Mouse (Mus musculus) CH12.LX (cell line): Measurements from ENCODE around the gene Barx2. TPM values are rescaled to one million over a fixed set of nuclear protein-coding genes. Genes with fewer than 3 reads are reported as not detected.

Source experiments
- DNase-seq: peaks from one replicate; pipeline ENCODE4 v3.0.0-alpha.2; 2013; ENCODE audit errors: extremely low read depth
- H3K27ac ChIP-seq: 2 replicates; pipeline ENCODE4 v1.5.1; 2012; ENCODE audit warnings: low read depth, mild to moderate bottlenecking, control low read depth, moderate library complexity; ENCODE audit not compliant: insufficient read depth
- H3K27me3 ChIP-seq: replicated peaks from 2 replicates; pipeline ENCODE3; 2012; ENCODE audit warnings: inconsistent platforms
- H3K36me3 ChIP-seq, 2 experiments: replicated peaks in 1 of 2; 2 replicates each; pipeline versions ENCODE3 to v1.6.1; 2012; ENCODE audit warnings: inconsistent platforms in 1 of 2, low read length in 1 of 2, mild to moderate bottlenecking in 1 of 2, mixed read lengths in 1 of 2, moderate library complexity in 1 of 2; ENCODE audit not compliant: control insufficient read depth in 1 of 2, insufficient read depth in 1 of 2
- H3K4me1 ChIP-seq, 2 experiments: 2 replicates each; pipeline ENCODE4 v1.6.1; 2012; ENCODE audit warnings: inconsistent platforms in 1 of 2, moderate library complexity in 1 of 2; ENCODE audit not compliant: insufficient read depth in 2 of 2, control insufficient read depth in 1 of 2
- H3K4me2 ChIP-seq: 2 replicates; pipeline ENCODE4 v1.6.1; 2012; ENCODE audit warnings: low read depth, mild to moderate bottlenecking, control low read depth; ENCODE audit not compliant: poor library complexity, insufficient read depth, severe bottlenecking
- H3K4me3 ChIP-seq, 3 experiments: fragments of 150-350 bp in 1 of 3; sonication (generic) in 1 of 3; replicated peaks in 1 of 3; 2 replicates each; pipeline versions ENCODE3 to v1.5.1; 2011 to 2012; ENCODE audit warnings: low read depth in 2 of 3, low read length in 2 of 3, mild to moderate bottlenecking in 2 of 3, moderate library complexity in 2 of 3, control low read depth in 1 of 3, improper control_type of control experiment in 1 of 3, inconsistent platforms in 1 of 3, mixed read lengths in 1 of 3; ENCODE audit not compliant: poor library complexity in 1 of 3
- H3K79me2 ChIP-seq: replicated peaks from 2 replicates; pipeline ENCODE4 v1.6.1; 2012; ENCODE audit warnings: mild to moderate bottlenecking, moderate library complexity; ENCODE audit not compliant: control insufficient read depth, poor library complexity, insufficient read depth, severe bottlenecking; ENCODE audit errors: extremely low read depth
- H3K9ac ChIP-seq: 2 replicates; pipeline ENCODE4 v1.6.1; 2012; ENCODE audit warnings: low read depth, mild to moderate bottlenecking, control low read depth, moderate library complexity; ENCODE audit not compliant: insufficient read depth
- H3K9me3 ChIP-seq: replicated peaks from 2 replicates; pipeline ENCODE3; 2012; ENCODE audit warnings: low read length, inconsistent platforms, mixed read lengths
- CHD1 ChIP-seq: IDR thresholded peaks from 2 replicates; pipeline ENCODE4 v1.6.1; 2012; ENCODE audit warnings: low read depth, low read length, improper control_type of control experiment, inconsistent platforms
- CTCF ChIP-seq, 2 experiments: IDR thresholded peaks in 1 of 2; conservative IDR thresholded peaks in 1 of 2; 2 replicates each; pipeline ENCODE4 v1.5.1; 2011 to 2012; ENCODE audit warnings: low read depth in 2 of 2, low read length in 2 of 2, improper control_type of control experiment in 1 of 2, inconsistent platforms in 1 of 2, mild to moderate bottlenecking in 1 of 2, moderate library complexity in 1 of 2
- GABPA ChIP-seq: IDR thresholded peaks from 2 replicates; pipeline ENCODE4 v1.6.1; 2012; ENCODE audit warnings: low read depth, low read length, improper control_type of control experiment, inconsistent platforms; ENCODE audit not compliant: insufficient replicate concordance
- HCFC1 ChIP-seq: IDR thresholded peaks from 2 replicates; pipeline ENCODE4 v1.6.1; 2012; ENCODE audit warnings: low read depth, mild to moderate bottlenecking, inconsistent platforms, low read length, improper control_type of control experiment
- JUN ChIP-seq: IDR thresholded peaks from 2 replicates; pipeline ENCODE4 v1.6.1; 2011; ENCODE audit warnings: low read depth, mild to moderate bottlenecking, low read length, improper control_type of control experiment, moderate library complexity; ENCODE audit not compliant: insufficient read depth
- MEF2A ChIP-seq: IDR thresholded peaks from 2 replicates; pipeline ENCODE4 v1.6.1; 2014; ENCODE audit warnings: low read depth, mild to moderate bottlenecking, inconsistent platforms, low read length, improper control_type of control experiment, borderline replicate concordance
- MYC ChIP-seq: IDR thresholded peaks from 2 replicates; pipeline ENCODE4 v1.6.1; 2011; ENCODE audit warnings: low read depth, mild to moderate bottlenecking, improper control_type of control experiment, low read length
- NELFE ChIP-seq: IDR thresholded peaks from 2 replicates; pipeline ENCODE4 v1.6.1; 2011; ENCODE audit warnings: low read depth, low read length, improper control_type of control experiment
- POLR2AphosphoS2 ChIP-seq: IDR thresholded peaks from 2 replicates; pipeline ENCODE4 v1.6.1; 2011; ENCODE audit warnings: low read depth, low read length, improper control_type of control experiment
- SIN3A ChIP-seq: IDR thresholded peaks from 2 replicates; pipeline ENCODE4 v1.6.1; 2012; ENCODE audit warnings: low read length, improper control_type of control experiment, inconsistent platforms
- SMC3 ChIP-seq: IDR thresholded peaks from 2 replicates; pipeline ENCODE4 v1.6.1; 2011; ENCODE audit warnings: low read depth, low read length, improper control_type of control experiment
- TBP ChIP-seq: conservative IDR thresholded peaks from 2 replicates; pipeline ENCODE4 v1.6.1; 2011; ENCODE audit warnings: low read depth, low read length, improper control_type of control experiment
- TCF12 ChIP-seq: IDR thresholded peaks from 2 replicates; pipeline ENCODE4 v1.6.1; 2014; ENCODE audit warnings: low read depth, mild to moderate bottlenecking, inconsistent platforms, low read length, improper control_type of control experiment
- ZKSCAN1 ChIP-seq: IDR thresholded peaks from 2 replicates; pipeline ENCODE4 v1.6.1; 2012; ENCODE audit warnings: low read depth, inconsistent platforms, low read length, improper control_type of control experiment, borderline replicate concordance
- ZNF384 ChIP-seq: IDR thresholded peaks from 2 replicates; pipeline ENCODE4 v1.6.1; 2012; ENCODE audit warnings: low read depth, low read length, improper control_type of control experiment, inconsistent platforms
- dilution Hi-C: fragments of 300-500 bp; cut with MboI; formaldehyde crosslinking; loops from 2 replicates; pipeline ENCODE4 v1.14.3; 2020; ENCODE audit warnings: low sequenced_read_pairs; ENCODE audit not compliant: extremely low pct_unique_long_range_greater_than_20kb, extremely low pct_ligation_motif_present
- in situ Hi-C: fragments of 300-500 bp; cut with MboI; formaldehyde crosslinking; loops from 3 replicates; pipeline ENCODE4 v1.14.3; 2019; ENCODE audit warnings: low sequenced_read_pairs, low pct_ligation_motif_present, low pct_unique_long_range_greater_than_20kb, mixed read lengths
- polyA plus RNA-seq: library from polyadenylated mRNA; unstranded; fragments of >175 nt; gene quantifications from 2 replicates; pipeline ENCODE4 v1.2.1, GENCODE M21; 2012; ENCODE audit warnings: low read depth; ENCODE audit not compliant: insufficient read length
- total RNA-seq, 2 experiments: library from RNA; depleted of rRNA; stranded (reverse); fragments of 300-350 nt in 1 of 2; fragments of >200 nt in 1 of 2; gene quantifications; 2 replicates each; pipeline ENCODE4 v1.2.3; 2012 to 2014

Gene Barx2
- total and polyA plus RNA-seq, 3 experiments = not detected

- TF ChIP-seq NELFE (no peak), GABPA (no peak), MYC (no peak), HCFC1 (no peak), MEF2A (no peak), SMC3 (no peak), ZKSCAN1 (no peak), TCF12 (no peak), JUN (no peak), CHD1 (no peak), CTCF (conservative IDR thresholded peaks at IDR 0.05 in 1 of 2, IDR thresholded peaks at IDR 0.05 in 1 of 2; ENCODE audit: low read depth in 2 of 2, low read length in 2 of 2) (no peak), SIN3A (no peak), ZNF384 (no peak), POLR2AphosphoS2 (no peak), TBP (no peak)
- H3K4me2 ChIP-seq = no peak overlapping the region
- no peaks in the 10 kb centered on the region for H3K79me2 ChIP-seq
- no peak overlapping the region for H3K27ac ChIP-seq
- no peak overlapping the region for H3K4me3 ChIP-seq
- no peak for DNase-seq
- in situ Hi-C loops = no loop called here
- no peak overlapping the region for H3K9ac ChIP-seq
- peaks cover 9% of the 10 kb centered on the region for H3K9me3 ChIP-seq
- no peaks in the 10 kb centered on the region for H3K27me3 ChIP-seq
- no peaks in the 10 kb centered on the region for H3K4me1 ChIP-seq
- dilution Hi-C loops = no loop called here
- no peaks in the 10 kb centered on the region for H3K36me3 ChIP-seq
These were observed 703 bp upstream of the Barx2 start for GRCm38 (mm10) chr9:31913739-31914591.

GRCm38 (mm10) chr9:31912553-31912920, 725 bp downstream of the Barx2 start:
- Histone ChIP-seq H3K27me3 (no peaks in the 10 kb centered on the region), H3K79me2 (no peaks in the 10 kb centered on the region), H3K4me2 (no peak overlapping the region), H3K9ac (no peak overlapping the region), H3K9me3 (peaks cover 9% of the 10 kb centered on the region), H3K27ac (no peak overlapping the region), H3K36me3 (no peaks in the 10 kb centered on the region), H3K4me3 (no peak overlapping the region), H3K4me1 (no peaks in the 10 kb centered on the region)
- no peak for TF ChIP-seq MYC
- in situ Hi-C loops (no loop called here), dilution Hi-C loops (no loop called here)
- no peak for DNase-seq
